Mouse (Mus musculus) thymus, adult 2 months (tissue): ENCODE data around the gene Olfr26. TPM values are rescaled to one million over a fixed set of nuclear protein-coding genes. Genes with fewer than 3 reads are reported as not detected.

Experiments
- DNase-seq: peaks from one replicate; pipeline ENCODE4 v3.0.0; 2021
- H3K27ac ChIP-seq: fragments of 200-500 bp; 2 replicates; pipeline ENCODE4 v1.5.1; 2012; ENCODE audit warnings: low read length, control low read depth; ENCODE audit not compliant: control insufficient read depth, insufficient read depth
- H3K27me3 ChIP-seq: fragments of 200-500 bp; 2 replicates; pipeline ENCODE4 v1.6.1; 2012; ENCODE audit warnings: mild to moderate bottlenecking, low read length, moderate library complexity, mixed read lengths; ENCODE audit not compliant: control insufficient read depth, insufficient read depth
- H3K36me3 ChIP-seq: fragments of 200-500 bp; 2 replicates; pipeline ENCODE4 v1.6.1; 2012; ENCODE audit warnings: mild to moderate bottlenecking, low read length, moderate library complexity; ENCODE audit not compliant: control insufficient read depth, insufficient read depth
- H3K4me1 ChIP-seq: fragments of 200-500 bp; replicated peaks from 2 replicates; pipeline ENCODE4 v1.6.1; 2012; ENCODE audit warnings: low read length; ENCODE audit not compliant: control insufficient read depth, insufficient read depth
- H3K4me3 ChIP-seq: fragments of 200-500 bp; 2 replicates; pipeline ENCODE4 v1.5.1; 2012; ENCODE audit warnings: mild to moderate bottlenecking, low read length, control low read depth, moderate library complexity; ENCODE audit not compliant: control insufficient read depth, insufficient read depth
- CTCF ChIP-seq: fragments of 200-500 bp; IDR thresholded peaks from 2 replicates; pipeline ENCODE4 v1.5.1; 2012; ENCODE audit warnings: mild to moderate bottlenecking, control low read depth, low read length, moderate library complexity, borderline replicate concordance; ENCODE audit not compliant: control insufficient read depth, poor library complexity, insufficient read depth; ENCODE audit errors: extremely low read depth
- POLR2A ChIP-seq: fragments of 200-500 bp; IDR thresholded peaks from 2 replicates; pipeline ENCODE4 v1.6.1; 2012; ENCODE audit warnings: mild to moderate bottlenecking, low read length, control low read depth, moderate library complexity; ENCODE audit not compliant: control insufficient read depth, poor library complexity, insufficient read depth; ENCODE audit errors: extremely low read depth
- WGBS: fragments of 180-500 bp; shearing (Covaris S2); methylation state at CpG from one replicate; pipeline ENCODE4 v1.1.7; 2018; 5-methylcytosine and 5-hydroxymethylcytosine counted together
- polyA plus RNA-seq: library from polyadenylated mRNA; depleted of rRNA; stranded (reverse); fragments of >200 nt; gene quantifications from 2 replicates; pipeline ENCODE4 v1.2.3, GENCODE M21; 2012; rRNA removed

Gene Olfr26
- polyA plus RNA-seq, 1 experiment, result not detected

DNA sequence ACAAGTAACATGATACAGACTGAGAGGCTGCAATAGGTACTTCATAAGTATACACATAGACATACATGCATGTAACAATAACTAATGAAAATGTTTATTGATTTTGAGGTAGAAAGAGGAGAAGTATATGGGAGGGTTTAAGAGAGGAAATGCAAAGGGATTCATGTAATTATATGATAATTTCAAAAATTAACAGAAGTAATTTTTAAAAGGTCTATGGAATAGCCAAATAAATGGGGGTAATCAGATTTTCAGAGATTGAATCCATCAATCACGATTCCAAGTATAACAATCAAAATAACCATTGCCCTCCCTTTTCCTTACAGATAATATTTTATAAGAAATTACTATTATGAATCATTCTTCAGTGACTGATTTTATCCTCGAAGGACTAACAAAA is 22.0 kb downstream of the Olfr26 start, which contains the start of gene Olfr926:
Gene Olfr926 (plus strand): TSS at position 301 of the 400 bp plus-strand sequence.
- DNase-seq, result no peak
- Histone ChIP-seq H3K27me3 (no peaks in the 10 kb centered on the region), H3K27ac (no peak within 1 kb of the TSS), H3K4me3 (no peak within 1 kb of the TSS), H3K4me1 (no peaks in the 10 kb centered on the region), H3K36me3 (no peaks in the 10 kb centered on the region)
- TF ChIP-seq POLR2A (no peak), CTCF (no peak)
- 94% methylated on average over 2 of the region's 2 CpGs for WGBS

Other genes with a start within 250 kb of the Olfr26 start
- not detected in 2 replicates for gene Olfr914, start 250.0 kb upstream of the Olfr26 start, polyA plus RNA-seq
- gene Olfr916, start 195.2 kb upstream of the Olfr26 start, polyA plus RNA-seq, result not detected in 2 replicates
- gene Olfr917, start 189.2 kb upstream of the Olfr26 start, polyA plus RNA-seq, result not detected in 2 replicates
- gene Olfr918, start 180.5 kb upstream of the Olfr26 start, polyA plus RNA-seq, result not detected in 2 replicates
- gene Olfr919, start 151.4 kb upstream of the Olfr26 start, polyA plus RNA-seq, result not detected in 2 replicates
- gene Vwa5a, start 136.8 kb upstream of the Olfr26 start, polyA plus RNA-seq, result 12.9 and 18.8 TPM in 2 replicates
- gene Olfr920, start 102.8 kb upstream of the Olfr26 start, polyA plus RNA-seq, result 0.19 and 0.51 TPM in 2 replicates
- 0.08 TPM in 1 of 2 replicates, not detected in the other for gene Olfr921, start 82.0 kb upstream of the Olfr26 start, polyA plus RNA-seq
- not detected in 2 replicates for gene Olfr922, start 40.4 kb upstream of the Olfr26 start, polyA plus RNA-seq
- not detected in 2 replicates for gene Olfr923, start 28.5 kb upstream of the Olfr26 start, polyA plus RNA-seq
- gene Olfr924, start 10.6 kb upstream of the Olfr26 start, polyA plus RNA-seq, result not detected in 2 replicates
- gene Olfr926, start 22.1 kb downstream of the Olfr26 start, polyA plus RNA-seq, result not detected in 2 replicates
- not detected in 2 replicates for gene Olfr930, start 74.7 kb downstream of the Olfr26 start, polyA plus RNA-seq
- gene Olfr933, start 117.3 kb downstream of the Olfr26 start, polyA plus RNA-seq, result not detected in 2 replicates
- not detected in 2 replicates for gene Olfr934, start 133.3 kb downstream of the Olfr26 start, polyA plus RNA-seq
- gene Olfr935, start 144.6 kb downstream of the Olfr26 start, polyA plus RNA-seq, result not detected in 2 replicates
- not detected in 2 replicates for gene Olfr146, start 168.3 kb downstream of the Olfr26 start, polyA plus RNA-seq
- gene Olfr937, start 209.9 kb downstream of the Olfr26 start, polyA plus RNA-seq, result not detected in 2 replicates
- not detected in 2 replicates for gene Olfr938, start 223.8 kb downstream of the Olfr26 start, polyA plus RNA-seq